Mouse (Mus musculus): ENCODE measurements around the gene Il1a. TPM values are rescaled to one million over a fixed set of nuclear protein-coding genes. Genes with fewer than 3 reads are reported as not detected.

Il1a gene
- polyA plus RNA-seq (2014; fragmentation: Illumina TruSeq; extraction: RNeasy Lipid Tissue Mini Kit (QIAGEN cat#74804); ENCODE audit: low read depth, low replicate concordance) = not detected

GRCm38 (mm10) chr2:129309836-129310235, at the start of gene Il1a:
Gene Il1a (minus strand): TSS chr2:129309972.

GRCm38 (mm10) chr2:129296671-129297588, 12.8 kb downstream of the Il1a start, which contains the start of gene Ckap2l:
Gene Ckap2l (minus strand): TSS chr2:129297212.

Other genes with a start within 250 kb of the Il1a start
- gene Ttl, start 244.0 kb downstream of the Il1a start, polyA plus RNA-seq (2014; fragmentation: Illumina TruSeq; extraction: RNeasy Lipid Tissue Mini Kit (QIAGEN cat#74804); ENCODE audit: low read depth, low replicate concordance) = 16.7 TPM
- 13.0 TPM for gene Polr1b, start 209.0 kb downstream of the Il1a start, polyA plus RNA-seq (2014; fragmentation: Illumina TruSeq; extraction: RNeasy Lipid Tissue Mini Kit (QIAGEN cat#74804); ENCODE audit: low read depth, low replicate concordance)
- gene Chchd5, start 180.3 kb downstream of the Il1a start, polyA plus RNA-seq (2014; fragmentation: Illumina TruSeq; extraction: RNeasy Lipid Tissue Mini Kit (QIAGEN cat#74804); ENCODE audit: low read depth, low replicate concordance) = 14.2 TPM
- gene Slc20a1, start 111.2 kb downstream of the Il1a start, polyA plus RNA-seq (2014; fragmentation: Illumina TruSeq; extraction: RNeasy Lipid Tissue Mini Kit (QIAGEN cat#74804); ENCODE audit: low read depth, low replicate concordance) = 45.6 TPM
- gene Ckap2l, start 12.8 kb downstream of the Il1a start, polyA plus RNA-seq (2014; fragmentation: Illumina TruSeq; extraction: RNeasy Lipid Tissue Mini Kit (QIAGEN cat#74804); ENCODE audit: low read depth, low replicate concordance) = 0.24 TPM
- 1.5 TPM for gene Il1b, start 61.2 kb upstream of the Il1a start, polyA plus RNA-seq (2014; fragmentation: Illumina TruSeq; extraction: RNeasy Lipid Tissue Mini Kit (QIAGEN cat#74804); ENCODE audit: low read depth, low replicate concordance)
- not detected for gene F830045P16Rik, start 226.6 kb upstream of the Il1a start, polyA plus RNA-seq (2014; fragmentation: Illumina TruSeq; extraction: RNeasy Lipid Tissue Mini Kit (QIAGEN cat#74804); ENCODE audit: low read depth, low replicate concordance)

Data from heart, adult 10 weeks (tissue).